Mouse (Mus musculus): ENCODE data around the gene Naaladl2.

Naaladl2 gene

DNA sequence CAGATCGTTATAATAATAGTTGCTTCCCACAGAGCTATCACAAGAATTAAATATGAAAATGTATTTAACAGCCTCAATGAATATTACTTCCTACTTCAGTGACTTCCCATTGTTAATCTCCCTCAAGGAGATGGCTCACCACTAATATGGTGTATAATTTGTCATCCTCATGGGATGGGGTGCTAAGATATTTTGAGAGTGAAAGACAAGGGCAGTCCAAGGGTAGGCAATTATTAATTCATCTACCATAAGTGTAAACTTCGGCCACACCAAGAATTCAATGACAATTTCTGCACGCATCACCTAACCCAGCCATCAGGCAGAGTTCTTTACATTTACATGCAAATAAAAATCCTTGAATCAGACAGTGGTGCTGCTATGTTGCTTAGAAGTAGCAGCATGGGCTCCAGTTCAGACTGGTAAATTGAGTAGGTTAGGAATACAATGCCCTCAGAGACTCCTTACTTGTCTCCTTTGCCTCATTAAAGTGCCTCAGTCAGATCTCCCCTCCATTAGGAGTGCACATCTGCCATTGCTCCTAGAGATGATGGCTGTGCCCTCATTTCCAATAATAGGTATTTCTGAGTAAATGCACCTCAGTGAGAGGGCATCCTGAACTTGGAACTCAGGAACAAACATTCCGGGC lies 438.2 kb downstream of the Naaladl2 start:
- DNase-seq (ENCODE audit: inconsistent age in 2 of 2, low spot score in 1 of 2): no peak

DNA sequence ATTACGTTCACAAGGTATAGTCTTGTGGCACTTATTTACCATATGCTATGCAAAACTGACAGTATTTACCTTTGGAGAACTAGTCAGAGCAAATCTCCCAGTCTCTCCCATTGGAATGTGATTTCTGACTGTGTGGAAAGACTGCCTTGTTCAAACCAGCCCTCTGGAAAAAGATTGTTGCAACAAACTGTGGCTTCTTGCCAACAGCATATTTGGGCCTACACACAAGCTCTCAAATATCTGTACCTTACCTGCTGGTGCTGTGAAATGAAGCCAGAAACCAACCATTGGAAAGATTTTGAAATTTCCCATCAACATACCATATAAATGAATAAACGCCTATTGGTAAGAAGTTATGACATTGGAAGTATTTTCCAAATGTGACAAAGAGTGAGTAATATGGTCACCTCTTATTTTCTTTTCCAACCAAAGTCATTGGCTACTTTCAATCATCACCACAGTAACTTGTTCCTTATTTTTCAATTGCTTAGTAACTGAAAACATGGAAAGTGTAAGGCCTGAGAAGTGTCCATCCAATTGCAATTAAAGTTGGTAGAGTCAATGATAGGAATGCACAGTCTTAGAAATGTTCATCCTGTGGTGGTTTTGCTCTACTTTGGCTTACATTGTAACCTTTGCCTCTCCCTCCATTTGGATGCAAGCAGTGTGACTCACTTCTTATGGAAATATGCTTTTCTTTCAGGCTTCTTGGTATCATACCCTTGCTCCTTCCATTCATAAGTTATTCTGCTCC lies 453.7 kb downstream of the Naaladl2 start:
- DNase-seq (ENCODE audit: inconsistent age in 2 of 2, low spot score in 1 of 2): no peak

DNA sequence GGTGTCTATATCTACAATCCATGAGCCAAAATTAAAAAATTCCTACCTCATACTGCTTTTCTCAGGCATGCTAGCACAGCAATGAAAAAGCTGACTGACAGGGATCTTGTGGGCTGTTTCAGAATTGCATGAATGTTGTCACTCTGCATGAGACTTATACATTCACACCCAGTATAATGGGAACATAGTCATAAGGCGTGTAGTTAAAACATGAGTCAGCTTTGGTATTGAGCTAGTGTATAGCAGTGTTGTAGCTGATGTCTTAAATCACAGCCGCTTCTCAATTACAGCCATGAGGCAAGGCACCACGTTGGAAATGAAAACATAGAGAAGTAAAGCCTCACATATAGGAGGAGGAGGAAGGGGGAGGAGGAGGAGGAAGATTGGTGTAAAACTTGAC lies 473.6 kb downstream of the Naaladl2 start:
- no peak for DNase-seq (ENCODE audit: inconsistent age in 2 of 2, low spot score in 1 of 2)

DNA sequence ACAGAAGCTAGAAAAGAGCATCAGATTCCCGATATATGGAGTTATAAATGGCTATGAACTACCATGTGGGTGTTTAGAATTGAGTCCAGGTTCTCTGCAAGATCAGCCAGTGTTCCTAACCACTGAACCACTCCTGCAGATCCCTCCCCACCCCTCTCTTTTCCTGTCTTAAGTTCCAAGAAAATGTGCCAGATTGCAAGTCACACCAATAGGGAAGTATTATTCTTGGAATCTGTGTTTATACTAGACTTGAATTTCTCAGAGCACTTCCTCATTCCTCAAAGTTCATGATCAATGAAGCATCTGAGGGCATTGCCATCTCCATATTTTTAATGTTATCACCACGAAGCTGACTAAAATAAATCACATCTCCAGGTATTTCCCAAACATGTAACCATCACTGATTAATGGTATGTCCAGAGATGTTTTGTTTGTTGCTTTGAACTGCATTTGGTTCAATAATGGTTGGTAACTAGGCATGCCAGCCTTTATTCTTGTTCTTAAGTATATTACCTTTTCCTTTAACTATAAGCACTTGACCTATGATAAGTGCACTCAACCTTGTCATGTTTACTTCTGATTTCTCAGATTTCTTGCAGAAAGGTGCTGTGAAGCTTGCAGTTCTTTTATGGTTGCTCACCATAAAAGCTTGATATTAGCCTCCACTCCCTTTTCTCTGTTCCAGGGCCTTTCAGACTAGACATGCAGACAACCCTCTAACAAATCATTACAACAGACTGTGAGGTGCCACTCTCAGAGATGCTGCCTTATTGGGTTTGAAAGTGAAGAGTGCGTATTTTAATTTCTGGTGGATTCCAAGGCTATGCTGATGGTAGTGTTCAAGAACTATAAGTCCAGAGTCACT lies 475.8 kb downstream of the Naaladl2 start:
- no peak for DNase-seq (ENCODE audit: inconsistent age in 2 of 2, low spot score in 1 of 2)

DNA sequence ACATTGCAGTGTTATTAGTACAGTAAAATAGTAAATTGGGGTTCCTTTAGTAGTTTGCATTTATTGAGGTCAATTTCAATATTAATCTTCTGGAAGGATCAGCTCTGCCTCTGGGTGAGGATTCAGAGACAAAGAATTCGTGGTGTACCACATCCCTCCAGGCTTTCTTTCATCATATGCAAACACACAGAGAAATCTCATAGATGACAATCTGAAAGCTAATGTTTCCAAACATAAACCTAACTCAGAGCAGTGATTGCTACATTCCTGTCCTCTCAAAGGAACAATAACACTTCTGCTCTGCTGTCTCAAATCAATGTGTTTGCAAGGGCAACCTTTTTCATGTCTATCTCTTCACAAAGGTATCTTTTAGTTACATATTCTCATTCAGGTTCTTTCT lies 478.7 kb downstream of the Naaladl2 start:
- no peak for DNase-seq (ENCODE audit: inconsistent age in 2 of 2, low spot score in 1 of 2)

DNA sequence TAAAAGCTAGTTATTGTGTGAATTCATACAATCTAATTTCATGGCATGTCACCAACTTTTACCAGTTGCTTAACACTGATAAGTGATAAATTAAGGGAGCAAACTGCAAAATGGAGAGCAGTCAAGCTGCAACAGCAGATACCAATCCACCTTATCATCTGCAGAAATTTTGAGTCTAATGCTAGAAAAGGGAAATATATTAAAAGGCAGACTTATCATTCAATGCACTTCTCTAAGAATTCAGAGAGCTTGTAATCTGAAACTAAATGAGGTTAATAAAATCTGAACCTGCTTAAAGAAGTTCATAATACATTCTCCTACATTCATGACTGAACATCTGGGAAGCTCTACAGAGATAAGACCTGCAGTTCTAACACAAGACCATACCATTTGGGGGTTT lies 480.3 kb downstream of the Naaladl2 start:
- no peak for DNase-seq (ENCODE audit: inconsistent age in 2 of 2, low spot score in 1 of 2)

DNA sequence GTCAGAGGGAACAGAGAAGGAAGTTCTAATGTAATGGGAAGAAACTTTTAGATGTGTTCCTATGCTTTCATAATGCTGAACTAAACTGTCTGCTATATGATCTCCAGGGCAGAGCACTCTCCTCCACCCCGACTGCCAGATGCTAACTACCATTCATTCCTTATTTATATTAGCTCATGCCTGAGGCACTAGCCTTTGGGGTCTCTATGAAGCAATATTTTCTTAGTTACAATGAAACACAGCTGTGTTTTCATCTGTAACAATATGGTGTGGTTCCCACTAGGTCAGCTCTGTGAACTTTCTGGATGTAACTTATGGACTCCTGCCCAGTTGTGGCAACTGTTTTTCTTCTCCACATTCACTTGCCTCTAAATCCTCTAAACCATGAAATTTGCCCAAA lies 514.0 kb downstream of the Naaladl2 start:
- peak in 1 of 2 experiments; percentile 25 for DNase-seq (ENCODE audit: inconsistent age in 2 of 2, low spot score in 1 of 2)

DNA sequence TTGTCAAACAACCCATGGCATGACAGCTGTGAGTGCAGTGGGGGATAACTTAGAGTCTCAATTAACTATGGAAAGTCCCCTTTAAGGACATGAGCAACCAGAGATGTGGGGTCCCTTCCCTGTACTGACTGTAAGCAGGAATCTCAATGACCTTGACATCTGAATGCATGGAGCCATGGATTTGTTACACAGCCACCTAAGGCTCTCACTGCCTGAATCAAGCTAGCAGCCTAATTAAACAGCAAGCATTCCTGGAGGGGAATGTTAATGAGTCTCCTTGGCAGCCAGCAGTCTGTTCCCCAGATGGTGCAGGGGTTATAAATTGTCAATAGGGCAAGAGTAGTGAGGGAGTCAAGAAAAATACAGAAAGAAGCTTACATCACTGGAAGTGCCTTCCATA lies 538.6 kb downstream of the Naaladl2 start:
- DNase-seq (ENCODE audit: inconsistent age in 2 of 2, low spot score in 1 of 2): no peak

DNA sequence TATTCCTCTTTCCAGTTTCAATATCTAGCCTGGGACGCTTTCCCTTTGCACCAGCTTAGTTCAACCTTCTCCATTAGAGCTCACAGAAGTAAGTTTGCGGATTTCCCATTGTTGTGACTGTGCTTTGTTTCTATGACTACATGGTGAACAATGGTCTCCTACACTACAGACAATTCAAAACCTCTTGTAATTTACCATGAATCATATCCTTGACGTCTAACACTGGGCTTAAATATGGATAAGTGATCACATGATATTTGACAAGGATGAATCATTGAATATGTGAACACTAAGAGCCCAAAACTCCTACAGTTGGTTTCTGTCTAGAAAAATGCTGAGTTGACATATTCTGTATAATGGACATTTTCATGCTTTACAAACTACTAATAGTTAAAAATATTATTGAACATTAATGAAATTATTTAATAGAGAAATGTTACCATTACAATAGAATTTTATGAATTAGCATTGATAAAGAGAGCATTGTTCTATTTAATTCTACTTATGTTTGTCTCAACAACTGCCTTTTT lies 539.2 kb downstream of the Naaladl2 start:
- DNase-seq (ENCODE audit: inconsistent age in 2 of 2, low spot score in 1 of 2): no peak

DNA sequence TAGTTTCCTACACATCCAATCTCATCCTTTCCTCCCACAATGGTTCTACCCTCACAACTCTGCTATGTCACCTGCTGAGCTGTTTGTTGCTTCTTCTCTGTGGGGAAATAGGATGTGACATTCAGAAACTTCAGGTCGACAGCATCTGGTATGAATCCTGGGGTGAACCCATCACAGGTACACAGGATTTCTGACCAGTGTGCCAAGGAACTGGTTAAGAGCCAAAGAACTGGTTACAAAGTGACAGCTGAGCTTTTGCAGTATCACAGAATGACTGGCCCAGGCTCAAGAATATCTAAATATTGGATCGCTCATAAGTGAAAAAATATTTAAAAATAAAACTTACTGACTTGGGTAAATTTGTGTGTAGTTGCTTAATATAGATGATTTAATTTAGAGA lies 548.6 kb downstream of the Naaladl2 start:
- no peak for DNase-seq (ENCODE audit: inconsistent age in 2 of 2, low spot score in 1 of 2)

DNA sequence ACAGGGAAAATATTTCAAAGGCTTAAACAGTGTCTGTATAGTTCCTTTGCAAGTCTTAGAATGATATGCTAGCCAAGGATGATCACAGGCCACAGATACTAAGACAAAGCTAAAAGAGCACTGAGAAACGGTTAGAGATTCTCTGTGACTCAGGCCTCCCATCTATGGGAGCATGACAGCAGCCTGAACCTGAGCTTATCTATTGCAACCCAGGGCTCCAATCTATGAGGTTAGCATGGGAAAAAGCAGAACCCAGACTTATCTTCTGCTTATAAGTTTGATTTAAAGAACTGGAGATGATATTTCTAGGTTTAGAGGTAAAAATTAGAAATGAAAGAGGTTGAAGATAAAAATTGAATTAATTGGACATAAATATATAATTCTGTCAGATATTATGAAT lies 587.4 kb downstream of the Naaladl2 start:
- DNase-seq (ENCODE audit: inconsistent age in 2 of 2, low spot score in 1 of 2): no peak

DNA sequence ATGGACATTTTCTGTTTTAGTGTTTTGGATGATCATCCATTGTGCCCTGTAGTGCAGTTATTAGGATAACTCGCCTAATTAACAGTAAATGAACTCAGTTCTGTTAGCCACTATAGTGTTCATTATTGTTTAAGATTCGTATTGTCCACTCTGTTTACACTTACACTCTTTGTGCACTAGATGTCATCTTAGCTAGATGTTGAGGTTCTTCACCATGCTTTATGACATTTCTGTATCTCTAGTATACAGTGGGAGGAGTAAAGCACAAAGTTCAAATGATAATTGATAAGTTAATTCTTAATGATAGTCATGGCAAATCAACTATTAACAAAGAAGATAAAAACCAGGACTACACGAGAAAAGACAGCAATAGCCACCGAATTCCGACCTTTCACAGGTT lies 590.4 kb downstream of the Naaladl2 start:
- DNase-seq (ENCODE audit: inconsistent age in 2 of 2, low spot score in 1 of 2): no peak

DNA sequence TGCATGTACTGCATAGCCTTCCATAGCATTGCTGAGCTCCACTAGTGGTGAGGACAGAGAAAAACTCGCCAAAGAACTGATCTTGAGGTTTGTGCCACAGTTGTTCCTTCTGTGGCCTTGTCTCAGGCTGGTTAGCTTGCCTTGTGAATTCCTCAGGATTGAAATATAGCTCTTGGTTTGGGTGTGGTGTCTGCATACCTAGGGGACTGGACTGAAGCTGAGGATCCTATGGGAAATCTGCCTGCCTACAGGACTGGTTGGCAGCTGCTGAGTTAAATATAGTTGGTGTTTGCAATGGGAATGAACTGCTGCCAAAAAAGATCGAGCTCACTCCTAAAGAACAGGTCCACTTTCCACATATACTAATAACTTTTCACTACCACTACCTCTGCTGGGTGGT lies 591.4 kb downstream of the Naaladl2 start:
- DNase-seq (ENCODE audit: inconsistent age in 2 of 2, low spot score in 1 of 2): no peak

DNA sequence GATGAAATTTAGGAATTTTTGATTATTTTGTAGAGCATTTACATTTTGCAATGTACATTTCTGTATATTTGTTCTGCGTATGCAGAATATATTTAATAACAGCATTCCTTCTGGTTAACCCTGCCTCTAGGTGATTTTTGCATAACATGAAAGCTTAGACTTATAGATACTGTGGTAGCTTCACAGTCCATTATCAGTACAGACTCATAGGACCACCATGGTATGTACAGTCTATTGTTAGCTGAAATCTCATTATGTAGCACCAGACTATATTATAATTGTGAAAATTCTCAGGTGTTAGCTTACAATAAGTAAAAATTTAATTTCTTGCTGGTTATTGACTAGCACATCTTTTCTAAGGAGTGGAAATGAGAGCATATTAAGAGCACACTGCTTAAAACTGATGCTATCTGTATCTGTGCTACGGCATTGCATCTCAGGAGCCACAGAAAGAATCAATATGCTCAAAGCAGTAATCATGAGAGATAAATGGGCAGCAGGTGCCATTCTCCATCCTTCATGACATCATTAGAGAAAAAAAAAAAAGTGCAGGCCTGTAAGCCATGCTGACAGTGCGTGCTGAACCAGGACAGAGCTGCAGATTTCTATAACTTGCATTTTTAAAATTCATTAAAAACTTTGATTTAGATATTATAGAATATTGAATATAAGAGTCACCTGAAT lies 610.1 kb downstream of the Naaladl2 start:
- DNase-seq (ENCODE audit: inconsistent age in 2 of 2, low spot score in 1 of 2): no peak

DNA sequence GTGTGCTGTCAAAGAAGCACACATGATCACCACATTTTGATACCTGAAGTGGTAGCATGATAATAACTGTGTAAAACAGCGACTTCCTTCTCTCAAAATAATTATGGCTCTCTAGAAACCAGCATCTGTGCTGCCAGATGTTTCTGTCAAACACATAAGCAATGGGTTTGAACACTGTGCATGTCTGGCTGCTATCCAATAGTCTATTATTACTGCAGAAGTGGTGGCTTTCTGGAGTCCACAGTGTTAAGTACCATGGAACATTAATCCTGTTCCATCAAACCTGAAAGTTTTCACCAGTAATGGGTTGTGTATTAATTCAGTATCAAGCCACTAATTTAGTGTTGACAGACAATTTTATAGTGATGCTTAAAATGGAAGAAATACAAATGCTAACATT lies 629.1 kb downstream of the Naaladl2 start:
- DNase-seq (ENCODE audit: inconsistent age in 2 of 2, low spot score in 1 of 2): no peak

DNA sequence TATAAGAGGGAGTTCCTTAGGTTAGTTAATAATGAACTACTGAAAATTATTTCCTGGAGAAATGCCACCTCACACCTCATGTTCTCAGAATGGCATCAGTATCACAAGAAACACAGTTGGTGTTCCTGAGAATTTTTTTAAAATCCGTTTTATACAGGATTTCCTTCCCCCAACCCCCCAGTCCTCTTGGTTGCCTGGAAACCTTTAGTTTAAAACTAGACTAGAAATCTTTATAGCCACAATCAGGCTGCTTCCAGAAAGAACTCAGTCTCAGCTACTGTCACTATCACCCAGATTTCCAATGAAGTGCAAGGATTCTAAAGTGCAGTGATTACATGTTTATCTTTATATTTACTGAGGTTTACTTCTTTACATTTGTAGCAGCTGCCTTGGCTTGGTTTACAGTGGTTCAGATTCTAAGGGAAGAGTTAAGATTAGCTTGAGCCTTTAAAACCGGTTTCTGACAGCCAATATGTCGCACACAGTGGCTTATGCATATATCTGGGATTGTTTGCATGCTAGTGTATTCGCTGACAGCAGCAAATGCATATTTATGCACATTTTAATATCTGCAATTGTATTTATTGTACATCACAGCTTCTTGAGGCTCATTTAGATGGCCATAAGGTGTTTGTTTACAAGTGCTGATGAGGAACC lies 657.5 kb downstream of the Naaladl2 start:
- DNase-seq (ENCODE audit: inconsistent age in 2 of 2, low spot score in 1 of 2): no peak

DNA sequence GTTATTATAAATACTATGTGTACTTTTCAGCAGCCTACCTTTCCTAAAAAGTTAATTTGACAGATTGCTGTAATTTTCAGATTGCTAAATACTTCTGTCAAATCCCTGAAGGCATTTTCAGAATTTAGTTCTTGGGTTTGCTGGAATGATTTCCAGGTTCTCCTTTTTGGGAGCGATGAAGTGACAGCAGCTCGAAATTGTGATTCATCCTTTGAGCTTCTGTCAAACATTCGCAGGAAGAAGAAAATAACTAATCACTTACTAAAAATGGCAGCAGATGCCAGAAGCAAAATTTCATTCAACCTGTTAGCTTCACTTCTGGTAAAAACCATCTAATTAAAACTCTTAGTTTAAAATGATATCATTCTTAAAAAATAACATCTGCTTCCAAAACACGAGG lies 680.1 kb downstream of the Naaladl2 start:
- DNase-seq (ENCODE audit: inconsistent age in 2 of 2, low spot score in 1 of 2): no peak

DNA sequence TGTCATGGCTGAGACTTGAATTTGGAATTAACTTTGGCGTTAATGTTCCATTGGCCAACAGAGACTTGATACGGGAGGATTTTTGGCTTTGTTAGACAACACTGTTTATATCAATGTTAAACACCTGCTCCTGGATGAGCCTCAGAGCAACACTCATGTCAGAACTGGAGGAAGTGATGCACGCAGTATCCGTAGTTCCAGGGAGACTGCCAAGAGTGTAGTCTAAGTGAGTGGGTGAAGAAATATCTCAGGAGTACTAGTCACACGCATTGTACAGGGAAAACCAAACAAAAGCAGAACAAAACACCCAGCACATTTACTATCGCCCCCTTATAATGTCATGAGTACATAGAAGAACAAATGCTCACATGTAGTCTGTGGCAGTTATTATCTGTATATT lies 703.4 kb downstream of the Naaladl2 start:
- DNase-seq (ENCODE audit: inconsistent age in 2 of 2, low spot score in 1 of 2): no peak

DNA sequence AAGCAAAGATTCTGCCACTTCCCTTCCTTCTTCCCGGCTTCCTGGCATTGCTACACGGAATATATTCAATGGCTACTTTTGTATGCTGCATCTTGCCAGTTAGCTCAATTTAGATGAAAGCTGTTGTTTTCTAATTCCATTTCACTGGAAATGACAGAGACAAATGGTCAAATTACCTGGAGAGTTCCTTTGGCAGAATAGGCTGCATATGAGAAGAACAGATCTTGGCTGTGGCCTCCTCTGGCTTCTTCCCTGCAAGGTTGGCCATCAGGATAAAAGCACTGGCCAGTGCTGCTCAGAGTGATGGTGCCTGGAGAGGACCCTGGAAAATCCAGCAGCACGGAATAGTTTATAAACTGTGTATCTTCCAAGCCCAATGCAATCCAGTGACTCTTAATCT lies 711.3 kb downstream of the Naaladl2 start:
- DNase-seq (ENCODE audit: inconsistent age in 2 of 2, low spot score in 1 of 2): no peak

DNA sequence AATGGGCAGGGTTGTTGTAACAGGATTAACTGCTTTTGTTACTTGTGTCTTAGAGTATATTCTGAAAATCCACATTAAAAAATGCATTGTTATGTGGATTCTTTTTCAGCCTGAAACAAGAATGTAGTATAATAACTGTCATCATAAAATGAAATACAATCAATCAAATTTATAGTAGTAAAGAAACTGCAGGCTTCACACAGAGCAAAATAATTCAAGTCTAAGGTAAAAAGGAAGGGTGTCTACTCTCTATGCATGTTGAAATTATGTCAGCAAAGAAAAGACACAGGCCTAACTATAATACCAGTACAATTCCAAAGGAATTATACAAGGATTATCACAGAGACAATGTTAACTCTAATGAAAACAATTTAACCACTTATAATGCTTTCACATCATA lies 752.3 kb downstream of the Naaladl2 start:
- no peak for DNase-seq (ENCODE audit: inconsistent age in 2 of 2, low spot score in 1 of 2)

DNA sequence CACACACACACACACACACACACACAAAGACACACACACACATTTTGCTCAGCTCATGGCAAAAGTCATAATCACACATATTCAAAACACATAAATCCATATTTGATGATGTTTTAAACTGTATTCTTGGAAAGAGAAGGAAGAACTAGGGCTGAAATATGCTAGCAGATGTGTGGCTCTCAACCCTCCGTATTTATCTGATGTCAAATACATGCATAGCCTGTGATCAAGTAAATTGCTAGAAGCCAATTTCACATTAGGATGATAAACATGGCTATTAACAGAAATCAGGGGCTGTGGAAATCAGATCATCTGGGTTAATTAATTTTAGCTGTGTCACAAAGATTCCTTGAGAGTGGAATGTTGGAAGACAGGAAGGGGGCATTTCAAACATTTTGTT lies 752.8 kb downstream of the Naaladl2 start:
- DNase-seq (ENCODE audit: inconsistent age in 2 of 2, low spot score in 1 of 2): no peak

All from adrenal gland, adult (tissue).